Mouse (Mus musculus) right cerebral cortex, postnatal 10 days (tissue): ENCODE measurements at regions not wholly inside any gene's neighbourhood (a gene's known extent, or its start where the extent isn't known, plus 50 kb on each side); places are given as distances from the start of the nearest gene placed in this dataset.
A peak's percentile ranks its signal among the peaks of the same experiment; 100 is the strongest.

Experiments
- DNase-seq, 2 experiments: peaks; one replicate each; pipeline ENCODE4 v3.0.0; 2021; ENCODE audit warnings: low spot score in 2 of 2

- peak in 1 of 2 experiments; percentile 9 for DNase-seq
Observed at GRCm38 (mm10) chrX:4899187-4899586, 52.7 kb upstream of the Btbd35f27 start.
